Mouse (Mus musculus) right cerebral cortex, adult 2 months (tissue): ENCODE measurements around the gene Slc29a2.

Experiments used
- DNase-seq, 2 experiments: peaks; one replicate each; pipeline ENCODE4 v3.0.0; 2021 to 2022; ENCODE audit warnings: low spot score in 2 of 2

The Slc29a2 gene

GRCm38 (mm10) chr19:5058801-5059771, 35.4 kb downstream of the Slc29a2 start:
- no peak for DNase-seq

- DNase-seq: no peak
Measured at GRCm38 (mm10) chr19:5060365-5061330, 37.0 kb downstream of the Slc29a2 start.

DNA sequence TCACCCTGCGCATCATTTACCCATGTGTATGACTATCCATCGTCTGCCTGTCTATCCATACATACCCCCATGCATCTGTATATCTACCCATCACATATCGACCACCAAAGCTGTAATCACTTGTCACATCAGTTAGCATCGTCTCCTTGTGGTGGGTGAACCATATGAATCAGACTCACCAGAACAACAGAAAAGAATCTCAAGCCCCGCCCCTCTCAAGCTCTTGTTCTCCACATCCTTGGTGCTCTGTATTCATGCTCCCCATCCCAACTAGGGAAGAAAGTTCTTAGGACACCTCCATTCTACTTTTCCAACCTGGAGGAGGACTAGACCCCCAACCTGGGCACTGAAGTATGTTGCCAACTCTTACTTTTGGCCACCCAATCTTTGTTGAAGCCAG, 38.4 kb downstream of the Slc29a2 start:
- no peak for DNase-seq

DNA sequence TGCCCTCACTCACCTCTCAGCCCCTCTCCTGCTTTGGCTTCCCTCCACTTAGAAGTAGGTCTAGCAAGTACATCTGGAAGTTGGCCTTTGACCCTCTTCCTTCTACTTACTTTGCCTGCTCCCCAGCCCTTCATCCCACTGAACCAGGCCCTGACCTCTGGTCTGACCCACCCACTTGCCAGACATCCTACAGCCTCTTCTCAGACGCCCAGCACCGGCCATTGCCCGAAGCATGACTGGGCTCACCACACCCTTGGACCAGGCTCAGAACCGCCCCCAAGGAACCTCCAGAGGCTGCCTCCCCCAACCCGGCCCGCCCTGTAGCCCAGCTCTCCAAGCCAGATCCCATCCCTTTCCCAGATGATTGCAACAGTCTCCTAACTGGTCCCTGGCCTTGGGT, 38.8 kb downstream of the Slc29a2 start:
- DNase-seq: no peak

DNA sequence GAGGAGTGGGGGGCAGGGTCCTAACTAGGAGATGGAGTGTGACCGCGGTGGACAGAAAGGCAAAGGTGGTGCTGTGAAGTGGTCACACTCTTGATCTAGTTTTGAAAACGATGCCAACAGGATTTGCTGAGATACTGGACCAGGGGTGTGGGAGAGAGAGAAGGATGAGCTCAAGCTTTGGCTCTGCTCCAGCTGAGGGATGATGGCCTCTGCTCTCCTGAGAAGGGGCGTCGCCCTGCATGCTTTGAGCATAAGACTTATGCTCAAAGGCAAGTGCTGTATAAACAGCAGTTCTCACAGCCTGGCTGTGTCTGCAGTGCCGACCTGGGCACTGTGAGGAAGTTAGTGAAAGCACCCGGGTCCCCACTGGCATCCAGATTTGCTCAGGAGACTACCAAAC, 41.4 kb downstream of the Slc29a2 start:
- no peak for DNase-seq

GRCm38 (mm10) chr19:5067040-5067799, 43.6 kb downstream of the Slc29a2 start:
- no peak for DNase-seq

DNA sequence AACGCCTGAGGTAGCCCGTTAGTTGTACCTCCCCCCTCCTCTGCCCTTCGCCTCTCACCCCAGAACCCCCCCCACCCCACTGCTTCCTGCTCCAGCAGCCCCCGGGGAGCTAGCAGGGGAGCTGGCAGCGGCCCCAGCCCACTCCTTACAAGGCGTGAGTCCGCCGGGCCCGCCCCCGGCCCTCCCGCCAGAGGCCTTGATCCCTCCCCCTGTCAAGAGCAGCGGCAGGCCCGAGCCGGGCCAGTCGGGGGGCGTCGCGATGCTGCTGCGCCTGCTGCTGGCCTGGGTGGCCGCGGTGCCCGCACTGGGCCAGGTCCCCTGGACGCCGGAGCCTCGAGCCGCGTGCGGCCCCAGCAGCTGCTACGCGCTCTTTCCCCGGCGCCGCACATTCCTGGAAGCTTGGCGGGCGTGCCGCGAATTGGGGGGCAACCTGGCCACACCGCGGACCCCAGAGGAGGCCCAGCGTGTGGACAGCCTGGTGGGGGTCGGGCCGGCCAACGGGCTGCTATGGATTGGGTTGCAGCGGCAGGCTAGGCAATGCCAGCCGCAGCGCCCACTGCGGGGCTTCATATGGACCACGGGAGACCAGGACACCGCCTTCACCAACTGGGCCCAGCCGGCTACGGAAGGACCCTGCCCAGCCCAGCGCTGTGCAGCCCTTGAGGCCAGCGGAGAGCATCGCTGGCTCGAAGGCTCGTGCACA, 44.4 kb downstream of the Slc29a2 start, which contains the start of gene Cd248:
Cd248 (plus strand) TSS at position 212 of the 703 bp plus-strand sequence.
- DNase-seq: no peak

DNA sequence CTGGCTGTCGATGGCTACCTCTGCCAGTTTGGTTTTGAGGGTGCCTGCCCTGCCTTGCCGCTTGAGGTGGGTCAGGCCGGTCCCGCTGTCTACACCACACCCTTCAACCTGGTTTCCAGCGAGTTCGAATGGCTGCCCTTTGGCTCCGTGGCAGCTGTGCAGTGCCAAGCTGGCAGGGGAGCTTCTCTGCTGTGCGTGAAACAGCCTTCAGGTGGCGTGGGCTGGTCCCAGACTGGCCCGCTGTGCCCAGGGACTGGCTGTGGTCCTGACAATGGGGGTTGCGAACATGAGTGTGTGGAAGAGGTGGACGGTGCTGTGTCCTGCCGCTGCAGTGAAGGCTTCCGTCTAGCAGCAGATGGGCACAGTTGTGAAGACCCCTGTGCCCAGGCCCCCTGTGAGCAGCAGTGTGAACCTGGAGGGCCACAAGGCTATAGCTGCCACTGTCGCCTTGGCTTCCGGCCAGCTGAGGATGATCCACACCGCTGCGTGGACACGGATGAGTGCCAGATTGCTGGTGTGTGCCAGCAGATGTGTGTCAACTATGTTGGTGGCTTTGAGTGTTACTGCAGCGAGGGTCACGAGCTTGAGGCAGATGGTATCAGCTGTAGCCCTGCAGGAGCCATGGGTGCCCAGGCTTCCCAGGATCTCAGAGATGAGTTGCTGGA, 45.0 kb downstream of the Slc29a2 start:
- DNase-seq: no peak

DNA sequence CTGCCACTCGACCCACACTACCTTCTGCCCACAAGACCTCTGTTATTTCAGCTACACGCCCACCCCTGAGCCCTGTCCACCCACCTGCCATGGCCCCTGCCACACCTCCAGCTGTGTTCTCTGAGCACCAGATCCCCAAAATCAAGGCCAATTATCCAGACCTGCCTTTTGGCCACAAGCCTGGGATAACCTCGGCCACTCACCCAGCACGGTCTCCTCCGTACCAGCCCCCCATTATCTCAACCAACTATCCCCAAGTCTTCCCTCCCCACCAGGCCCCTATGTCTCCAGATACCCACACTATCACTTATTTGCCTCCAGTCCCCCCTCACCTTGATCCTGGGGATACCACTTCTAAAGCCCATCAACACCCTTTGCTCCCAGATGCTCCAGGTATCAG, 45.8 kb downstream of the Slc29a2 start:
- no peak for DNase-seq

- no peak for DNase-seq
Measured at GRCm38 (mm10) chr19:5069978-5070377, 46.3 kb downstream of the Slc29a2 start.

GRCm38 (mm10) chr19:5071077-5071476, 47.4 kb downstream of the Slc29a2 start:
- no peak for DNase-seq

- DNase-seq: no peak
Measured at GRCm38 (mm10) chr19:5071545-5072369, 48.1 kb downstream of the Slc29a2 start.

GRCm38 (mm10) chr19:5072389-5073019, 48.8 kb downstream of the Slc29a2 start:
- DNase-seq: no peak

DNA sequence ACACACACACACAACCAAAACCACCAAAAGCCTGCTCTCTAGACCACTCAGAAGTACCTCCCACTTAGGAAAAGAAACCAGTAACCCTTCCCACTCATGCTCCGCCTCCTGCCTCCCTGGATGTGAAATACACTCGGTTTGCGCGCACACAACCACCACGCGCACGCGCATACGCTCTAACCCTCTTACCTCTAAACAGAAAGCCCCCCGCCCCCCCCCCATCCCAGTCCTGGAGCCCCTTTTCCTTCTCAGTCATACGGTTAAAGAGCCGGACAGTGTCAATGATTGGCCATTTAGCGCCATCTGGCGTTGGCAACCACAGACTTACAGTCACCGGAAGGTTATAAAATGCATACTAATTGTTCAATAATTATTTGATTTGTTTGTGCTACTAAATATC, 49.4 kb downstream of the Slc29a2 start:
- no peak for DNase-seq

DNA sequence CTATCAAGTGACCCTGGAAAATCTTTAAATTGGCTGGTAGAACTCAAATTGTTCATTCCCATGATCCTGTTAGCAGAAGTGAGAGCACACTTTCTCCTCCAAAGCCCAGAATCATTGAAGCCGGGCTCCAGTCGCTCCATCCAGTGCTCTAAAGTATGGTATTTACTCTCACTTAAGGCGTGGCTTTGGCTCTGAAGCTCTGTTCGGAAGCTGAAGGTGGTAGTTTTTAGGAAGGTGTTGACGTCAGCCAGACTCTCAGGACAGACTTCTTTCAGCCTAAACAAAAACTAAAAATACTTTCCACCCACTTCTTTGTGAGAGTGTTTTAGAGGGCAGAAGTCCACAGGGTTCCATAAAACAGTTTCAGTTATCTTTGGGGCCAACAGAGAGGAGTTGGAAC, 49.9 kb downstream of the Slc29a2 start:
- no peak for DNase-seq

DNA sequence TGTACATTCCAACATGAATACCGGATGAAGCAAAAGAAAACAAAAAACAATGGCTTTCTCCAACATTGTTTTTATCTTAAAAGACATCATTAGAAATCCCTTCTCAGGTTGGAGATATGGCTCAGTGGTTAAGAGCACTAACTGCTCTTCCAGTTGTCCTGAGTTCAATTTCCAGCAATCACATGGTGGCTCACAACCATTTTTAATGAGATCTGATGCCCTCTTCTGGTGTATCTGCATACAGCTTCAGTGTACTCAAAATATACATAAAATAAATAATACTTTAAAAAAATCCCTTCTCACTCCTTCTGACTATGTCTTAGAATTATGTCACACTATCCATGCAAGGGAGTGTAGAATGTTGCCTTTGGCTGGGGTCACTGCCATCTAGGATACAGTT, 55.6 kb downstream of the Slc29a2 start:
- no peak for DNase-seq
